Mouse (Mus musculus): ENCODE data around the gene Ddx19b.
"Not testable (repeated sequence)": the region's sequence is repeated elsewhere in the genome, so short reads cannot be mapped to it uniquely, and the experiment has no call there.

Ddx19b gene

GRCm38 (mm10) chr8:110964666-110965065 lies 66.9 kb downstream of the Ddx19b start:
- DNase-seq (ENCODE audit: extremely low spot score) = no peak

GRCm38 (mm10) chr8:110963051-110963450 lies 68.5 kb downstream of the Ddx19b start:
- no peak for DNase-seq (ENCODE audit: extremely low spot score)

- no peak for DNase-seq (ENCODE audit: extremely low spot score)
Observed at GRCm38 (mm10) chr8:110959906-110960305, 71.6 kb downstream of the Ddx19b start.

GRCm38 (mm10) chr8:110959071-110959780 lies 72.3 kb downstream of the Ddx19b start:
- DNase-seq (ENCODE audit: extremely low spot score) = no peak

GRCm38 (mm10) chr8:110958553-110958952 lies 73.0 kb downstream of the Ddx19b start:
- not testable (repeated sequence) for DNase-seq (ENCODE audit: extremely low spot score)

GRCm38 (mm10) chr8:110958135-110958534 lies 73.4 kb downstream of the Ddx19b start:
- no peak for DNase-seq (ENCODE audit: extremely low spot score)

GRCm38 (mm10) chr8:110957471-110957870 lies 74.1 kb downstream of the Ddx19b start:
- no peak for DNase-seq (ENCODE audit: extremely low spot score)

- no peak for DNase-seq (ENCODE audit: extremely low spot score)
Observed at GRCm38 (mm10) chr8:110956619-110957450, 74.7 kb downstream of the Ddx19b start.

GRCm38 (mm10) chr8:110954776-110955175 lies 76.8 kb downstream of the Ddx19b start:
- DNase-seq (ENCODE audit: extremely low spot score) = no peak
